In genomic region chr11:105502311-105502710, GRCm38 (mm10) we compare ENCODE assay signal across 18 mouse cellular contexts. TPM values are rescaled to one million over a fixed set of nuclear protein-coding genes. Genes with fewer than 3 reads are reported as not detected.
"Had no signal": no experiment of that assay in that cellular context is flagged by ENCODE, and none has a peak within 500 bp of the region (broad histone marks: within the 10 kb centered on the region; RNA-seq: fewer than 3 reads in every experiment).

No protein-coding gene starts in this region.

- H3K27me3 ChIP-seq: limb, embryonic 13.5 days; lung, embryonic 15.5 days; midbrain, embryonic 15.5 days; neural tube, embryonic 15.5 days had no signal

- H3K9ac ChIP-seq: limb, embryonic 13.5 days; liver, embryonic 12.5 days; lung, embryonic 15.5 days; midbrain, embryonic 15.5 days; neural tube, embryonic 15.5 days had no signal

- DNase-seq: kidney, adult 9 months; kidney, postnatal 36 days; layer of hippocampus, adult 9-11 months; layer of hippocampus, postnatal 36 days; left cerebral cortex, postnatal 4 days; lung, postnatal 14 days; thymus, postnatal 14 days had no signal

- H3K4me3 ChIP-seq: limb, embryonic 13.5 days; liver, embryonic 12.5 days; lung, embryonic 15.5 days; midbrain, embryonic 10.5 days; midbrain, embryonic 15.5 days; neural tube, embryonic 15.5 days had no signal

- H3K9me3 ChIP-seq: limb, embryonic 13.5 days; liver, embryonic 12.5 days; lung, embryonic 15.5 days; midbrain, embryonic 10.5 days; midbrain, embryonic 15.5 days; neural tube, embryonic 15.5 days had no signal

- H3K27ac ChIP-seq: kidney, postnatal 0 days; limb, embryonic 13.5 days; liver, embryonic 12.5 days; lung, embryonic 15.5 days; midbrain, embryonic 10.5 days; midbrain, embryonic 15.5 days; neural tube, embryonic 15.5 days; stomach, postnatal 0 days had no signal

- ATAC-seq: intestine, postnatal 0 days; liver, embryonic 12.5 days; midbrain, embryonic 15.5 days had no signal

- H3K36me3 ChIP-seq: limb, embryonic 13.5 days; liver, embryonic 12.5 days; lung, embryonic 15.5 days; midbrain, embryonic 10.5 days; midbrain, embryonic 15.5 days; neural tube, embryonic 15.5 days had no signal

- H3K4me2 ChIP-seq: limb, embryonic 13.5 days; liver, embryonic 12.5 days; lung, embryonic 15.5 days; midbrain, embryonic 15.5 days; neural tube, embryonic 15.5 days had no signal

RNA-seq across cellular contexts. Expression of gene March10, which starts 45.8 kb away (rescaled TPM):
- polyA plus RNA-seq: intestine, postnatal 0 days; limb, embryonic 13.5 days; liver, embryonic 12.5 days; liver, embryonic 16.5 days; midbrain, embryonic 10.5 days; neural tube, embryonic 11.5 days; stomach, postnatal 0 days had no signal
